Mouse (Mus musculus): ENCODE measurements at regions not wholly inside any gene's neighbourhood (a gene's known extent, or its start where the extent isn't known, plus 50 kb on each side); places are given as distances from the start of the nearest gene placed in this dataset.

DNA sequence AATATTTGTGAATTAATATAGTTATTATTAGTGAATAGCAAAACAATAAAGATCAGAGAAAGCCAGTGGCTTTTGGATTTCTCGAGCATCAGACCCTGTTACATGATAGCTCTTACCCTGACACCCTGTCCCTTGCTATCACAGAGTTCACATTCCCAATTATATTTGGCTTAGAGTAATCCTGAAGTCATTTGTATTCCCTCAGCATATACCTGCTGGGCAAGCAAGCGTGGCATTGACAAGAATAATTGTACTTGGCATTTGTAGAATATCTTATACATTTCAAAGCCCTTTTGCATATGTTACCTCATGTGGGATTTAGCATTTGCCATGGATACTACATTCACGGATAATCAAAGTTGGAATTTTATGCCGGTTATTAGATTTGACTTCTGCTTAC lies 692.0 kb downstream of the Nedd1 start:
- H3K9ac ChIP-seq = no peak overlapping the region
- no peak overlapping the region for H3K4me3 ChIP-seq
- no peaks in the 10 kb centered on the region for H3K4me1 ChIP-seq
- H3K4me2 ChIP-seq (replicated peaks) = no peak overlapping the region
- no peak overlapping the region for H3K27ac ChIP-seq
- 81% methylated on average over 4 of the region's 4 CpGs for WGBS
- no peaks in the 10 kb centered on the region for H3K36me3 ChIP-seq
- ATAC-seq (ENCODE audit: low FRiP score, low read depth) = no peak
- H3K9me3 ChIP-seq = no peaks in the 10 kb centered on the region
- no peaks in the 10 kb centered on the region for H3K27me3 ChIP-seq

DNA sequence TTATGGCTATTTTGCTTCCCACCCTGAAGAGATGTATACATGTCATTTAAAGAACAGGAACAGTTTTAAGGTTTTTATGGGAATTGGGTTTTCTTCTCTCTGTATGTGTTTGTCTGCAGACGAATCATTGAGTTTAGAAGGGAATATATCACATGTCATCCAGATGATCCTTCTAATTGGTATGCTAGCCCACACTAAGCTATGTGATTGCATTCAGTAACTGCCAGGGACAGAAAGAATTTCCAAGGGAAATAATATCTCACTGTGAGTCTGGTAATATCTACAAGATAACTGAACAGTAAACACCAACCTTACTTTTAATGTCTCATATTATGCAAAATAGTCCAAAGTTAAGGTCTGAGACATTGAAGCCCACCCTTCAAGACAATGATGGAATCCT lies 698.0 kb downstream of the Nedd1 start:
- 54% methylated on average over 1 of the region's 1 CpGs for WGBS
- H3K4me2 ChIP-seq (replicated peaks) = no peak overlapping the region
- no peaks in the 10 kb centered on the region for H3K27me3 ChIP-seq
- H3K9me3 ChIP-seq = no peaks in the 10 kb centered on the region
- H3K27ac ChIP-seq = no peak overlapping the region
- no peak overlapping the region for H3K9ac ChIP-seq
- no peaks in the 10 kb centered on the region for H3K36me3 ChIP-seq
- no peak overlapping the region for H3K4me3 ChIP-seq
- no peaks in the 10 kb centered on the region; the same call in 1 of the 2 replicates for H3K4me1 ChIP-seq
- ATAC-seq (ENCODE audit: low FRiP score, low read depth) = no peak

DNA sequence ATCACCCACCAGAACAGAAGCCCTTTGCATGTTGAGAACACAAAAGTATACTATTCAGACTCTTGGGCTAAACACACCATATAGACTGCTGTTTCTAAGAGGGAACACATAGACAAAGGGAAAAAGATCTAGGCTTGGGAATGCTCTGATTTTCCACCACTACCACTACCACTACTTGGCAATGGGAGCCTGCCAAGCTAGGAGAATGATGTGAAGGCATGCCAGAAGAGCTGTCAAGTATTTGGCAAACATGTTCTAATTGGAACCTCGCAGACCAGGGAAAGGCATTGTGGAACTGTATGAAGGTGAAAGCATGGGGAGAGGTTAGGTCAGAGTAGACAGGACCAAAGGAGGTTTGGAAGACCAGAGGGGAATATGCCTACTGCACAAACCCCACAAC lies 701.2 kb downstream of the Nedd1 start:
- 45% methylated on average over 1 of the region's 1 CpGs for WGBS
- Histone ChIP-seq H3K27ac (no peak overlapping the region), H3K4me3 (no peak overlapping the region), H3K36me3 (no peaks in the 10 kb centered on the region), H3K4me2 (replicated peaks) (no peak overlapping the region), H3K9ac (no peak overlapping the region), H3K27me3 (no peaks in the 10 kb centered on the region), H3K4me1 (no peaks in the 10 kb centered on the region; the same call in 1 of the 2 replicates), H3K9me3 (no peaks in the 10 kb centered on the region)
- ATAC-seq (ENCODE audit: low FRiP score, low read depth) = no peak

DNA sequence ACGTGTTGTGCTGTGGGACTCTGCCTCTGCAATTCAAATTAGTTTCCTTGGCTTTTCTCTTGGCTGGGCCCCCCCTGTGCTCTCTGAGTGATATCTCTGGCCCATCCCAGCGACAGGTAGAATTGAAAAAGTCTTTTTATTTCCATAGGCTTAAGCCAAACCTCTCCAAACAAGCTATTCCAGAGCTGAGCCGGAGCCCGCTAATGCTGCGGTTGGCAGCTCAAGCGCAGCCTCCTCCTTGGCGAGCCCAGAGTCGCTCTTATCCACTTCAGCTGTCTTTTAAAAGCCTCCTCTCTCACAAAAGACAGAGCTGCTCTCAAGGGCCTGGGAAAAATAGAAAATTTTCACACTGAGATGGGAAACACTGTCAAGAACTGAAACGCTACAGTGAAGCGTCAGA lies 712.7 kb downstream of the Nedd1 start:
- ATAC-seq (ENCODE audit: low FRiP score, low read depth) = no peak
- WGBS = 64% methylated on average over 10 of the region's 10 CpGs

DNA sequence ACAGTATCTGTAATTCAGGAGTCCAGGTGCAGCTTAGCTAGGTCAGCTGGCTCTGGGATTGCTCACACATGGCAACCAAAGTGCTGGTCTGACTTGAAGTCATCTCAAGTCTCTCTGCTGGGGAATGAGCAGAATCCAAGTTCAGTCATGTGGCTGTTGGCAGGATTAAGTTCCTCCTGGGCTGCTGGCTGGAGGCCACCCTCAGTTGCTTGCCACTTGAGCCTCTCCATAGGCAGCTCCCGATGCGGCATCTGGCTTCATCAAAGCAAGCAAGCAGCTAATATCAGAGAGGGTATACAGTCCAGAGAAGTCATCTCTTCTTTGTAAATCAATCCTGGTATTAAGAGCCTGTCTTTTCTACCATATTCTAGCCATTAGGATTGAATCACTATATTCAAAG lies 714.3 kb downstream of the Nedd1 start:
- Histone ChIP-seq H3K36me3 (no peaks in the 10 kb centered on the region), H3K4me2 (replicated peaks) (no peak overlapping the region), H3K9ac (no peak overlapping the region), H3K9me3 (no peaks in the 10 kb centered on the region), H3K4me3 (no peak overlapping the region), H3K4me1 (no peaks in the 10 kb centered on the region), H3K27ac (no peak overlapping the region), H3K27me3 (no peaks in the 10 kb centered on the region)
- no peak for ATAC-seq (ENCODE audit: low FRiP score, low read depth)
- WGBS = 54% methylated on average over 2 of the region's 2 CpGs

More for the DNA sequence above, 712.7 kb downstream of the Nedd1 start:
- H3K9me3 ChIP-seq = no peaks in the 10 kb centered on the region
- no peaks in the 10 kb centered on the region for H3K27me3 ChIP-seq
- H3K4me3 ChIP-seq = no peak overlapping the region
- no peak overlapping the region for H3K9ac ChIP-seq
- H3K4me2 ChIP-seq (replicated peaks) = no peak overlapping the region
- H3K36me3 ChIP-seq = no peaks in the 10 kb centered on the region
- no peak overlapping the region for H3K27ac ChIP-seq
- H3K4me1 ChIP-seq = no peaks in the 10 kb centered on the region

DNA sequence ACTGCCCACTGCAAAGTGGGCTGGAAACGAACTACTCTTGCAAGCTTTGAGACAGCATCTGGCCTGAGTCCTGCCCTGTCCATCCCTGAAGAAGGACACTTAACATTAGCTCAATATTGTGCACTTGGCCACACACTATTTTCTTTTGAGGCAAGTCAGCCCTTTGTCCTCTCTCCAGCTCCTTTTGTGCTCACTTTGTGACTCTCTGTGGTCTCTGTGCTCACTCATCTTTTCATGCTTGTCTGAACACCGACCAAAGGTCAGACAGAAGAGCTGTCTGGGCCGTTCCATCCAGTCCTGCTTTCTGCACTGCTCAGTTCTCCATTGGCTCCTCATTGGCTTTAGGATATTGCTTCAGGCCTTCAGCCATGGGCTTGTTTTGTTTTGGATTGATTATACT lies 715.8 kb downstream of the Nedd1 start:
- Histone ChIP-seq H3K4me1 (no peaks in the 10 kb centered on the region), H3K27ac (no peak overlapping the region), H3K36me3 (no peaks in the 10 kb centered on the region), H3K4me3 (no peak overlapping the region), H3K4me2 (replicated peaks) (no peak overlapping the region), H3K27me3 (0 out of 2 replicates have a peak, but pooled peaks cover 2% of the 10 kb centered on the region), H3K9ac (no peak overlapping the region), H3K9me3 (no peaks in the 10 kb centered on the region)
- no peak for ATAC-seq (ENCODE audit: low FRiP score, low read depth)
- 82% methylated on average over 3 of the region's 3 CpGs for WGBS

DNA sequence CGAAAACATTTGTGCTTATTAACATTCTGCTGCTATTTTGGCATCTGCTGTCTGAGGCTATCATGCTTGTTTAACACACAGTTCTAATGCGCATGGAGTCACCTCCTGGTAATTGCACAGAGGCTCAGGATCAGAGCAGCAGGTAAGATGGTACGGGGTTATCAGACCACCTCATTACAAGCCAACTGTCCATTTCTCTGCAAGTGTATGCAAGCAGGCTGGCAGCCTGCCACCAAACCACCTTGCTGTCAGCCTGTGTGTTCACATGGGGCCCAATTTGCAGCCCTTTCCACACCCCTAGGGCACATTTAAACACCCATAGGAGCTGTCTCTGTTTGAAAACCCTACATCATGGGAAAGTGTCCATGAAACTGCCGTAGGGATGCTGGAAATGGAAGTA lies 731.2 kb downstream of the Nedd1 start:
- WGBS = 81% methylated on average over 4 of the region's 4 CpGs
- Histone ChIP-seq H3K4me2 (replicated peaks) (no peak overlapping the region), H3K9ac (no peak overlapping the region), H3K27ac (no peak overlapping the region), H3K4me3 (no peak overlapping the region), H3K27me3 (no peaks in the 10 kb centered on the region), H3K9me3 (no peaks in the 10 kb centered on the region), H3K36me3 (no peaks in the 10 kb centered on the region), H3K4me1 (peaks cover 7% of the 10 kb centered on the region; the same call in 1 of the 2 replicates)
- ATAC-seq (ENCODE audit: low FRiP score, low read depth) = no peak

DNA sequence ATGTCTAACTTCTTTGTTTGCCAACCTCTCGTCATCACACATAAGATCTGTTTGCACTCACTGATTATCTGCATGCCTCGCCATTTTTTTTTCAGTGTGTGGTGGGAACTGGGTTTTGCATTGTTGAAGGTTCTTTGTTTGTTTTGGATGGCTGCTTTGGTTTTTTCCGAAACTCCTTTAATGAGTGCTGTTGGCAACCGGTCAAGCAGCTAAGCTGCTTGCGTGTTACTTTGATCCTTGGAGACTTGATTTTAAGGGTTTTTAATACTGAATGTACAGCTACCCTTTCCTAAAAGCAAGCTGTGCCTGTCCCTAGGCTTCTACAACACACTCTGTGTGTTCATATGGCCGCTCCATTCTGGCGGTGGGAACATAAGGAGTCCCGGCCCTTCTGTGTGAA lies 733.9 kb downstream of the Nedd1 start:
- no peak overlapping the region for H3K4me3 ChIP-seq
- H3K9ac ChIP-seq = no peak overlapping the region
- H3K36me3 ChIP-seq = no peaks in the 10 kb centered on the region
- no peak overlapping the region for H3K4me2 ChIP-seq (replicated peaks)
- peaks cover 7% of the 10 kb centered on the region; the same call in 1 of the 2 replicates for H3K4me1 ChIP-seq
- H3K27ac ChIP-seq = no peak overlapping the region
- H3K9me3 ChIP-seq = no peaks in the 10 kb centered on the region
- ATAC-seq (ENCODE audit: low FRiP score, low read depth) = no peak
- 54% methylated on average over 8 of the region's 8 CpGs for WGBS
- H3K27me3 ChIP-seq = no peaks in the 10 kb centered on the region

DNA sequence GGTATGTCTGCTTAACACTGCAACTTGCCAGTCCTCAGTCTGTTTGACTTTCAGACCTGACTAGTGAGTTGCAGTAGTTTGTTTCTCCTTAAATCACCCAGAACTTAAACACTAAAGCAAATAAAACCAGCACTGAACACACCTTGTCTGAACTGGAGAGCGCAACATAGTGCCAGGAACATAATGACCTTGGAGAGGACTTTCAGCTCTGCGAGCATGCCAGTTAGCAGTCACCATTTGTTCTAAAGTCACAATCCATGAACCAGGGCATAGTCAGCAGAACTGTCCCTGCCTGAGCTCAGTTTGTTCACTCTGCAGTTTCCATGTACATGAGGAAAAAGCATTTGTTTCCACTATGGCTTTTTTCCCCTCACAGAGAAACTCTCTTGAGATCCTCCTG lies 742.4 kb downstream of the Nedd1 start:
- no peak overlapping the region for H3K27ac ChIP-seq
- no peaks in the 10 kb centered on the region for H3K27me3 ChIP-seq
- H3K9me3 ChIP-seq = no peaks in the 10 kb centered on the region
- 86% methylated on average over 2 of the region's 2 CpGs for WGBS
- no peak overlapping the region for H3K4me2 ChIP-seq (replicated peaks)
- H3K36me3 ChIP-seq = no peaks in the 10 kb centered on the region
- H3K4me1 ChIP-seq = no peaks in the 10 kb centered on the region
- no peak for ATAC-seq (ENCODE audit: low FRiP score, low read depth)
- H3K9ac ChIP-seq = no peak overlapping the region
- no peak overlapping the region for H3K4me3 ChIP-seq

DNA sequence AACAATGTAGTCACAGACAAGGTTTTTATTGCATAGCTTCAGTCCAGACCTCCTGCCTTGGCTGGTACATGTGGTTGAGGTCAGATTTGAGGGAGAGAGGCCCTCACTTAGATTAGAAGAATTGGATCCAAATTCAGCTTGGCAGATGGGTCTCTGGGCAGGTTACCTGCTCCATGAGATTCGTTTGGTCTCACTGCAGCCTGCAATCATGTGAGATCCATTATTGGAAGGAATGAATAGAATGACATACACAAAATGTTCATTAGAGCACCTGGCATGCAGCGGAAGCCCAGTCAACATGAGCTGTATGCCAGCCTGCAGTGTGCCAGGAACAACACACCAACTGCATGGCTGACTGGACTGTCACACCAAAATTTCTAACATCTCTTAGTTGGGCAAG lies 750.3 kb downstream of the Nedd1 start:
- WGBS = 81% methylated on average over 2 of the region's 2 CpGs

DNA sequence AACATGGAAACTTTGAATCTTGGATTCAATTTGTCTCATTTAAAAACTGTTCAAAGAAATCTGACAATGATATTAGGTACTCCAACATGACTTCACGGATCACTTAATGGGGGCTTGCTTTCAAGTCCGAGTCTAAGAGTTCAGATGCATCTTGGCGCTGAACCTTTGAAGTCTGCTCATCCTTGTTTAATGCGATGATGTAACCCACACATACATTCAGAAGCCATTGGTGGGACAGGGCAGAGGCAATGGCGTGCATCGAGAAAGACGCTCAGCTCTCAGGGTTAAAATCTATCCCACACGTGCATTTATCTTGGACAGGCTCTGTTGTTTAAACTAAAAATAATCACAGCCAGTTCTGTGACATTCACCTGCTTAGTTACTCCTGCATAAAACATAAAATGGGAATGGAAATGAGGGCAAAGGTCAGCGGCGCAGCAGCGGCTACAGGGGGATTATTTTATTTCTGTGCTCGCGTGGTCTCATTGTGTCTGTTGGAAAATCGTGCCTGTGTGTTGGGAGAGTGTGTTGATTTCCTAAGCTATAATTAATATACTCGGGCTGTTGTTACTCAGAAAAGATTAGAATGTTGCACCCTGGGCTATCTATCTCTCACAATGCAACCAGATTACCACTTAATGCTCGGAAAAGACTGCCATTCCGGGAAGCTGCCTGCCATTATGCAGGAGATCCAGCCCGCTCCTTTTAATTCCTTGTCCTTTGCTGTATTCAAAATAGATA lies 754.5 kb downstream of the Nedd1 start:
- no peaks in the 10 kb centered on the region for H3K36me3 ChIP-seq
- no peaks in the 10 kb centered on the region for H3K9me3 ChIP-seq
- H3K4me3 ChIP-seq = no peak overlapping the region
- no peaks in the 10 kb centered on the region for H3K27me3 ChIP-seq
- WGBS = 84% methylated on average over 18 of the region's 18 CpGs
- H3K4me2 ChIP-seq (replicated peaks) = no peak overlapping the region
- H3K4me1 ChIP-seq = no peaks in the 10 kb centered on the region
- ATAC-seq (ENCODE audit: low FRiP score, low read depth) = no peak
- no peak overlapping the region for H3K9ac ChIP-seq
- H3K27ac ChIP-seq = no peak overlapping the region

More for the DNA sequence above, 750.3 kb downstream of the Nedd1 start:
- H3K4me3 ChIP-seq = no peak overlapping the region
- no peaks in the 10 kb centered on the region for H3K36me3 ChIP-seq
- no peak overlapping the region for H3K27ac ChIP-seq
- no peaks in the 10 kb centered on the region for H3K27me3 ChIP-seq
- no peak overlapping the region for H3K9ac ChIP-seq
- H3K4me2 ChIP-seq (replicated peaks) = no peak overlapping the region
- no peaks in the 10 kb centered on the region for H3K9me3 ChIP-seq
- no peak for ATAC-seq (ENCODE audit: low FRiP score, low read depth)
- no peaks in the 10 kb centered on the region for H3K4me1 ChIP-seq

DNA sequence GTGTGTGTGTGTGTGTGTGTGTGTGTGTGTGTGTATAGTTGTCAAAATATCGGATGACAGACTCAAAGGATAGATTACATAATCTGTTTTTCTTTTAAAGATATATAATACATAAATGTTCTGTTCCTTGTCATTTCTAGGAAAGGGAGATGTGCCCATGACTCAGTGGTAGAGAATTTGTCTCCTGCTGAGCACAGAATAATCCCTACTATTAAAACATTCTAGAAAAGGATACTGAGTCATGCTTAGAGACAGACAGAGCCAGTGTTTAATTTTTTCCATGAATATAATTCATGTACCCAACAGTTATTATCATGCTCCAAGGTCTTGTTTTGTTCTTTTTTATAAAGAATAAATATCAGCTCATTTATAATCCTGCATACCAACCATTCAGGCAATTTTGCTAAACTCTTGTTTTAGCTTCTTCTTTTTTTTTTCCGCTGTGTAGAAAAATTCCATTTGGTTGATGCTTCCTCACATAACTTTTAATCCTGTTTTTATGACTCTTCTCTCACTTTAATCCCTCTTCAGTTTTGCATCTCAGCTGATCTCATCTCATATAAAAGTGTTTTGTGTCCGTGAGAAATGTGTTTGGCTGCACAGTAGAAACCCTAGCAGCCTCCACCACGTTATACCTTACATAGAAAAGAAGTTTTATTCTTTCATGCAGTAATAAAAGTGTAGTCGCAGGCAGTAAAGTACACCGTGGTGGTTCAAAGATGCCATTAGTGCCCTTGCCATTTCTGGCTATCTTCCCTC lies 762.3 kb downstream of the Nedd1 start:
- H3K27ac ChIP-seq = no peak overlapping the region
- H3K9me3 ChIP-seq = no peaks in the 10 kb centered on the region
- H3K9ac ChIP-seq = no peak overlapping the region
- H3K36me3 ChIP-seq = no peaks in the 10 kb centered on the region
- no peaks in the 10 kb centered on the region for H3K4me1 ChIP-seq
- H3K4me2 ChIP-seq (replicated peaks) = no peak overlapping the region
- H3K4me3 ChIP-seq = no peak overlapping the region
- ATAC-seq (ENCODE audit: low FRiP score, low read depth) = no peak
- WGBS = 47% methylated on average over 6 of the region's 6 CpGs
- no peaks in the 10 kb centered on the region for H3K27me3 ChIP-seq

Measured in limb, embryonic 13.5 days (tissue).